Mouse (Mus musculus) adrenal gland, adult 2 months (tissue): ENCODE data around the gene Grsf1. TPM values are rescaled to one million over a fixed set of nuclear protein-coding genes. Genes with fewer than 3 reads are reported as not detected.

ENCODE experiments used
- DNase-seq: peaks from one replicate; pipeline ENCODE4 v3.0.0; 2021
- polyA plus RNA-seq: library from polyadenylated mRNA; depleted of rRNA; stranded (reverse); fragments of >200 nt; gene quantifications from 2 replicates; pipeline ENCODE4 v1.2.3, GENCODE M21; 2012; rRNA removed
- total RNA-seq, 2 experiments: library from RNA; stranded (reverse); gene quantifications; 2 replicates each; pipeline ENCODE4 v1.2.3; 2021

Grsf1 gene
- total and polyA plus RNA-seq, 3 experiments: 118 to 142 (median 123) TPM

DNA sequence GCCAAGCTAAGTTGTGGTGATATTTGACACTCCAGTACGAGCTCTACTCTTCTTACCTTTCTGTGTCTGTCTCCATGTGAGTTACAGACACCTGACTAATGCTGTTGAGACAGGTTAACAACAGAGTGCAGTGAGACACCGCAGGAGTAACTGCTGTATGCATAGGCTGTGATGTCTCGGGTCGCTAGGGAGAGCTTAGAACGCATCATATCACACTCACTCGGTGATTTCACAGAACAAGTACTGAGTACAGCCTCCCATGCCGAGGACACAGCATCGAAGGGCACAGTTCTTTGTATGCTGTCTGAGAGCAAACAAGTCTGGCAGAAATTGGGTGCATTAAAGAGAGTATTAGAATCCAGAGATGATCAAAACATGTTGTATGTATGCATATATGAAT, 46.0 kb downstream of the Grsf1 start:
- DNase-seq: no peak

DNA sequence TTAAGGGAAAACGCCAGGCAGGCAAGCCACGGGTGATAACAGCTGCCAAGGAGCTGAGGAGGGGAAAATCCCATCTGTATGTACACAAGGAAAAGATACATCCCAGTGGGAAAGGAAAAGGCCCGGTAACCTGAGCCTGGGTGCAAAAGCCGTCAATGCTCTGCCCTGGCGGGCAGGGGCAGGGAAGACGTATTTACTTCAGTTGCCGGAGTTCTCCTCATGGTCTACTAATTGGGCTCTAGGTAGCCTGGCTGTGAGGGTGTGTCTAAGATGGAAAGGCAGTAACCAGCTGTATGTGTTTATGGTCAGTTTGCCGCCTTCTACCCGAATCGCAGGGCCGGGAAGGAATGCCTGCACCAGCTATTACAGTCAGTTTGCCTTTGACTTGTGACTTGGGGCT, 46.8 kb downstream of the Grsf1 start:
- DNase-seq: no peak

DNA sequence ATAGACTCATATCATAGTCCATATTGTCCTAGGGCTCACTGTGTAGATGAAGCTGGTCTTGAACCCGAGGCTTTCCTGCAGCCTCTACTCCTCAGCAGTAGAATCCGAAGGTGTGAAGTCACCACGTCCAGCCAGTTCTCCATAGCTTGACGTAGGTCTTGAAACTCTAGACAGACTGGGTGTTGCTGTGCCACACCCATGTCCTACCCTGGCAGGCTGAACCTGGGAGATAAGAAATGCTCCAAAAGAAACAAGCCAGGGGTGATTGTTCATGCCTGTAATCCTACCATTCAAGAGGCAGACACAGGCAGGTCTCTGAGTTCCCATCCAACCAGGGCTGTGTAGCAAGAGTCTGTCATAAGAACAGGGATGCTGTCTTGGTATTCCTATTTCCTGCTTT, 48.4 kb downstream of the Grsf1 start:
- no peak for DNase-seq

DNA sequence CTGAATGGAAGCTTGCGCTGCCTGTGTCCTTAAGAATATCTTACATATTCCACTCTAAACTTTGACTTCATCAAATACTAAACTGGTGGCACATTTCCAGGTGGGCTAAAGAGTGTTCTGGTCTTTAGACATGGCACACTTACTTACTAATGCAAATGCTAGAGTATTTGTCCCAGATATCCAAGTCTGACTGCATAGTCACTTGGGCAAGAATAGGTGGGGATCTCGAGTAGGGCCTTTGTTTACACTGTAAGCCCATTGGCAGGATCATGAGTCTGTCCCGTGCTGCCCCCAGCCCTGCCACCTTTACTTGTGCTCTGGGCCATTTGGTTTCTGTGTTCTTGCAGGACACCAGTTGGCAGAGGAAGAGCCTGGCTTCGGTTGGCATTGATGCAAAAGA, 59.0 kb downstream of the Grsf1 start:
- DNase-seq: no peak

DNA sequence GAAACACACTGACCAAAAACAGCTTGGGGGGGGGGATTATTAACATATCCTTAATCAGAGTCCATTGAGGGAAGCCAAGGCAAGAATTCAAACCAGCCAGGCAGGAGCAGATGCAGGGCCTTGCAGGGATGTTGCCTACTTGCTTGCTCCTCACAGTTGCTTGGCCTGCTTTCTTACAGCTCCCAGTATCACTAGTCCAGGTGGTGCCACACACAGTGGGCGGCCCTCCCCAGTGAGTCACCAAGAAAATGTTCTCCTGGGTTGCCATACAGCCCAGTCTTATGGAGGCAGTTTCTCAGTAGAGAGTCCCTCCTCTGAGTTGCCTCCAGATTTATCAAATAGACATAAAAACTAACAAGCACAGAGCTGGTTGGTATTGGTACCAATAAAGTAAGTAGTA, 61.8 kb downstream of the Grsf1 start:
- DNase-seq: no peak

Other genes starting within 250 kb of the Grsf1 start
- gene Ambn, start 220.2 kb downstream of the Grsf1 start, total RNA-seq: not detected
- not detected in 2 replicates for gene Ambn, start 220.2 kb downstream of the Grsf1 start, polyA plus RNA-seq
- not detected for gene Enam, start 188.2 kb downstream of the Grsf1 start, total RNA-seq
- gene Enam, start 188.2 kb downstream of the Grsf1 start, polyA plus RNA-seq: not detected in 2 replicates
- under 1 TPM; 0.20 to 0.41 TPM for gene Jchain, start 148.3 kb downstream of the Grsf1 start, total RNA-seq
- gene Jchain, start 148.3 kb downstream of the Grsf1 start, polyA plus RNA-seq: 0.23 and 0.43 TPM in 2 replicates
- 10 to 100 TPM; 31.7 to 40.4 TPM for gene Utp3, start 121.7 kb downstream of the Grsf1 start, total RNA-seq
- gene Utp3, start 121.7 kb downstream of the Grsf1 start, polyA plus RNA-seq: 4.0 and 6.9 TPM in 2 replicates
- 10 to 100 TPM; 26.3 to 29.6 TPM for gene Rufy3, start 111.1 kb downstream of the Grsf1 start, total RNA-seq
- gene Rufy3, start 111.1 kb downstream of the Grsf1 start, polyA plus RNA-seq: 8.3 and 10.2 TPM in 2 replicates
- gene Mob1b, start 44.7 kb upstream of the Grsf1 start, total RNA-seq: 10 to 100 TPM; 32.9 to 36.3 TPM
- gene Mob1b, start 44.7 kb upstream of the Grsf1 start, polyA plus RNA-seq: 4.7 and 8.6 TPM in 2 replicates
- gene Dck, start 88.8 kb upstream of the Grsf1 start, total RNA-seq: 1 to 10 TPM; 2.6 to 4.2 TPM
- 2.5 and 3.4 TPM in 2 replicates for gene Dck, start 88.8 kb upstream of the Grsf1 start, polyA plus RNA-seq
- 10 to 100 TPM; 42.7 to 65.1 TPM for gene Slc4a4, start 210.6 kb upstream of the Grsf1 start, total RNA-seq
- gene Slc4a4, start 210.6 kb upstream of the Grsf1 start, polyA plus RNA-seq: 3.3 and 3.9 TPM in 2 replicates